Mouse (Mus musculus) MEL (cell line): ENCODE data around the gene Hoxd4. TPM values are rescaled to one million over a fixed set of nuclear protein-coding genes. Genes with fewer than 3 reads are reported as not detected.

Experiments used
- DNase-seq: peaks from one replicate; pipeline ENCODE4 v3.0.0; 2011; ENCODE audit warnings: low read depth, low spot score
- H3K27ac ChIP-seq: 2 replicates; pipeline ENCODE4 v1.5.1; 2012; ENCODE audit warnings: low read depth, mild to moderate bottlenecking, control low read depth, low read length, moderate library complexity; ENCODE audit not compliant: control insufficient read depth
- H3K27me3 ChIP-seq, 2 experiments: fragments of 150-350 bp in 1 of 2; sonication (generic) in 1 of 2; 2 replicates each; pipeline ENCODE4 v1.6.1; 2012; ENCODE audit warnings: low read length in 2 of 2, mild to moderate bottlenecking in 2 of 2, improper control_type of control experiment in 1 of 2, moderate library complexity in 1 of 2; ENCODE audit not compliant: insufficient read depth in 2 of 2, control insufficient read depth in 1 of 2
- H3K36me3 ChIP-seq, 2 experiments: 2 replicates each; pipeline ENCODE4 v1.6.1; 2012 to 2014; ENCODE audit warnings: low read length in 2 of 2, improper control_type of control experiment in 1 of 2, inconsistent platforms in 1 of 2, mild to moderate bottlenecking in 1 of 2; ENCODE audit not compliant: insufficient read depth in 2 of 2, control insufficient read depth in 1 of 2
- H3K4me1 ChIP-seq, 2 experiments: fragments of 150-350 bp in 1 of 2; sonication (generic) in 1 of 2; 2 replicates each; pipeline ENCODE4 v1.6.1; 2012; ENCODE audit warnings: low read length in 2 of 2, improper control_type of control experiment in 1 of 2, mild to moderate bottlenecking in 1 of 2; ENCODE audit not compliant: insufficient read depth in 2 of 2, control insufficient read depth in 1 of 2
- H3K4me3 ChIP-seq, 2 experiments: fragments of 150-350 bp in 1 of 2; sonication (generic) in 1 of 2; 2 replicates each; pipeline ENCODE4 v1.5.1; 2012; ENCODE audit warnings: low read depth in 2 of 2, low read length in 2 of 2, mild to moderate bottlenecking in 2 of 2, moderate library complexity in 2 of 2, control low read depth in 1 of 2, improper control_type of control experiment in 1 of 2; ENCODE audit not compliant: control insufficient read depth in 1 of 2, insufficient read depth in 1 of 2
- H3K79me2 ChIP-seq: 2 replicates; pipeline ENCODE4 v1.6.1; 2012; ENCODE audit warnings: mild to moderate bottlenecking, low read length, moderate library complexity; ENCODE audit not compliant: control insufficient read depth, poor library complexity, insufficient read depth
- H3K9ac ChIP-seq: 2 replicates; pipeline ENCODE4 v1.6.1; 2012; ENCODE audit warnings: low read depth, mild to moderate bottlenecking, control low read depth, low read length, moderate library complexity; ENCODE audit not compliant: control insufficient read depth, poor library complexity, severe bottlenecking
- H3K9me3 ChIP-seq: fragments of 150-350 bp; sonication (generic); replicated peaks from 2 replicates; pipeline ENCODE4 v1.6.1; 2012; ENCODE audit warnings: mild to moderate bottlenecking, low read length, improper control_type of control experiment, moderate library complexity; ENCODE audit not compliant: insufficient read depth
- BHLHE40 ChIP-seq: IDR thresholded peaks from 2 replicates; pipeline ENCODE4 v1.6.1; 2012; ENCODE audit warnings: low read depth, mild to moderate bottlenecking, inconsistent platforms, low read length, improper control_type of control experiment, borderline replicate concordance
- CHD2 ChIP-seq: IDR thresholded peaks from 2 replicates; pipeline ENCODE4 v1.6.1; 2011; ENCODE audit warnings: low read length, improper control_type of control experiment
- E2F4 ChIP-seq: IDR thresholded peaks from 2 replicates; pipeline ENCODE4 v1.6.1; 2011; ENCODE audit warnings: low read depth, low read length, improper control_type of control experiment, borderline replicate concordance
- ELF1 ChIP-seq: IDR thresholded peaks from 2 replicates; pipeline ENCODE4 v1.6.1; 2014; ENCODE audit warnings: low read depth, mild to moderate bottlenecking, inconsistent platforms, low read length, improper control_type of control experiment, moderate library complexity
- ETS1 ChIP-seq: IDR thresholded peaks from 2 replicates; pipeline ENCODE4 v1.6.1; 2012; ENCODE audit warnings: low read depth, mild to moderate bottlenecking, inconsistent platforms, low read length, improper control_type of control experiment, moderate library complexity
- HCFC1 ChIP-seq: IDR thresholded peaks from 2 replicates; pipeline ENCODE4 v1.6.1; 2012; ENCODE audit warnings: low read depth, mild to moderate bottlenecking, inconsistent platforms, low read length, improper control_type of control experiment, moderate library complexity
- JUND ChIP-seq: IDR thresholded peaks from 2 replicates; pipeline ENCODE4 v1.6.1; 2011; ENCODE audit warnings: low read depth, mild to moderate bottlenecking, improper control_type of control experiment, low read length
- KAT2A ChIP-seq: conservative IDR thresholded peaks from 2 replicates; pipeline ENCODE4 v1.6.1; 2012; ENCODE audit warnings: low read depth, low read length, improper control_type of control experiment, inconsistent platforms
- MAFK ChIP-seq: IDR thresholded peaks from 2 replicates; pipeline ENCODE4 v1.6.1; 2011; ENCODE audit warnings: low read depth, mild to moderate bottlenecking, low read length, improper control_type of control experiment, borderline replicate concordance
- MAX ChIP-seq: IDR thresholded peaks from 2 replicates; pipeline ENCODE4 v1.6.1; 2011; ENCODE audit warnings: low read length, improper control_type of control experiment
- MAZ ChIP-seq: IDR thresholded peaks from 2 replicates; pipeline ENCODE4 v1.6.1; 2012; ENCODE audit warnings: low read depth, mild to moderate bottlenecking, inconsistent platforms, low read length, improper control_type of control experiment
- MEF2A ChIP-seq: IDR thresholded peaks from 2 replicates; pipeline ENCODE4 v1.6.1; 2014; ENCODE audit warnings: low read depth, mild to moderate bottlenecking, inconsistent platforms, low read length, improper control_type of control experiment; ENCODE audit not compliant: poor library complexity, insufficient replicate concordance, severe bottlenecking; ENCODE audit errors: extremely low read depth
- MXI1 ChIP-seq: IDR thresholded peaks from 2 replicates; pipeline ENCODE4 v1.6.1; 2011; ENCODE audit warnings: mild to moderate bottlenecking, low read depth, low read length, improper control_type of control experiment
- POLR2AphosphoS2 ChIP-seq: IDR thresholded peaks from 2 replicates; pipeline ENCODE4 v1.6.1; 2011; ENCODE audit warnings: low read length, improper control_type of control experiment
- POLR2AphosphoS5 ChIP-seq: IDR thresholded peaks from 2 replicates; pipeline ENCODE4 v1.6.1; 2012; ENCODE audit warnings: low read depth, borderline replicate concordance, mild to moderate bottlenecking, inconsistent platforms, low read length, moderate library complexity, mixed read lengths
- RAD21 ChIP-seq: IDR thresholded peaks from 2 replicates; pipeline ENCODE4 v1.6.1; 2011; ENCODE audit warnings: mild to moderate bottlenecking, low read depth, low read length, improper control_type of control experiment
- SIN3A ChIP-seq: IDR thresholded peaks from 2 replicates; pipeline ENCODE4 v1.6.1; 2012; ENCODE audit warnings: low read length, improper control_type of control experiment, inconsistent platforms
- SMC3 ChIP-seq: IDR thresholded peaks from 2 replicates; pipeline ENCODE4 v1.6.1; 2011; ENCODE audit warnings: low read depth, low read length, improper control_type of control experiment
- USF1 ChIP-seq: IDR thresholded peaks from 2 replicates; pipeline ENCODE4 v1.6.1; 2014; ENCODE audit warnings: low read depth, mild to moderate bottlenecking, inconsistent platforms, low read length, improper control_type of control experiment, moderate library complexity
- ZKSCAN1 ChIP-seq: IDR thresholded peaks from 2 replicates; pipeline ENCODE4 v1.6.1; 2012; ENCODE audit warnings: low read depth, mild to moderate bottlenecking, inconsistent platforms, low read length, improper control_type of control experiment, moderate library complexity
- ZMIZ1 ChIP-seq: IDR thresholded peaks from 2 replicates; pipeline ENCODE4 v1.6.1; 2012; ENCODE audit warnings: low read depth, mild to moderate bottlenecking, inconsistent platforms, low read length, improper control_type of control experiment, moderate library complexity
- polyA plus RNA-seq, 2 experiments: library from polyadenylated mRNA; stranded (reverse) in 1 of 2; unstranded in 1 of 2; fragments of >175 nt in 1 of 2; fragments of >200 nt in 1 of 2; gene quantifications; 2 replicates each; pipeline versions ENCODE4 v1.2.1 to v1.2.4; 2012; ENCODE audit warnings: low replicate concordance in 2 of 2, low read depth in 1 of 2; ENCODE audit not compliant: insufficient read length in 2 of 2, insufficient read depth in 1 of 2, missing spikeins in 1 of 2
- total RNA-seq: library from RNA; depleted of rRNA; stranded (reverse); fragments of 300-350 nt; gene quantifications from 2 replicates; pipeline ENCODE4 v1.2.3, GENCODE M21; 2012

The Hoxd4 gene
- total and polyA plus RNA-seq, 3 experiments = not detected

- no peak overlapping the region for H3K27ac ChIP-seq
- TF ChIP-seq HCFC1 (no peak), KAT2A (no peak), USF1 (no peak), RAD21 (no peak), MAX (no peak), ZMIZ1 (no peak)
- TF ChIP-seq, all 39 proteins: peak for 0
- peaks cover 0 to 2% of the 10 kb centered on the region in 2 experiments; a peak in 2 of 4 replicates for H3K27me3 ChIP-seq
- no peaks in the 10 kb centered on the region for H3K9me3 ChIP-seq
- H3K4me3 ChIP-seq = no peak overlapping the region
- no peaks in the 10 kb centered on the region for H3K36me3 ChIP-seq
- H3K79me2 ChIP-seq = no peaks in the 10 kb centered on the region
- DNase-seq = no peak
- no peak overlapping the region for H3K9ac ChIP-seq
- H3K4me1 ChIP-seq = no peaks in the 10 kb centered on the region
Observed at GRCm38 (mm10) chr2:74732513-74733316, 21.0 kb downstream of the Hoxd4 start.

- peaks cover 0 to 2% of the 10 kb centered on the region in 2 experiments; a peak in 2 of 4 replicates for H3K27me3 ChIP-seq
- H3K79me2 ChIP-seq = no peaks in the 10 kb centered on the region
- H3K4me1 ChIP-seq = no peaks in the 10 kb centered on the region
- no peaks in the 10 kb centered on the region for H3K9me3 ChIP-seq
- H3K36me3 ChIP-seq = no peaks in the 10 kb centered on the region
- H3K9ac ChIP-seq = no peak overlapping the region
- DNase-seq = no peak
- no peak for TF ChIP-seq ZMIZ1
- TF ChIP-seq POLR2AphosphoS2 = no peak
- no peak for TF ChIP-seq ETS1
- TF ChIP-seq HCFC1 = no peak
- no peak for TF ChIP-seq E2F4
- TF ChIP-seq MAFK = no peak
- no peak for TF ChIP-seq SIN3A
- H3K27ac ChIP-seq = no peak overlapping the region
- no peak overlapping the region for H3K4me3 ChIP-seq
Observed at GRCm38 (mm10) chr2:74733317-74733661, 21.6 kb downstream of the Hoxd4 start.

- Histone ChIP-seq H3K9me3 (no peaks in the 10 kb centered on the region), H3K9ac (no peak overlapping the region), H3K4me1 (no peaks in the 10 kb centered on the region), H3K27ac (no peak overlapping the region), H3K79me2 (no peaks in the 10 kb centered on the region), H3K36me3 (no peaks in the 10 kb centered on the region), H3K4me3 (no peak overlapping the region), H3K27me3 (peaks cover 0 to 2% of the 10 kb centered on the region in 2 experiments; a peak in 2 of 4 replicates)
- TF ChIP-seq SMC3 (no peak), CHD2 (no peak), BHLHE40 (no peak), ELF1 (no peak), ZKSCAN1 (no peak), ZMIZ1 (no peak), MXI1 (no peak), KAT2A (no peak), POLR2AphosphoS5 (no peak), MEF2A (no peak), HCFC1 (no peak), JUND (no peak), MAZ (no peak), ETS1 (no peak)
- DNase-seq = no peak
Observed at GRCm38 (mm10) chr2:74733765-74734164, 22.0 kb downstream of the Hoxd4 start.
